Mouse (Mus musculus) G1E (cell line): ENCODE measurements around the gene Nck2. TPM values are rescaled to one million over a fixed set of nuclear protein-coding genes. Genes with fewer than 3 reads are reported as not detected.
"Not testable (repeated sequence)": the region's sequence is repeated elsewhere in the genome, so short reads cannot be mapped to it uniquely, and the experiment has no call there.

Source experiments
- ATAC-seq: 2 replicates; pipeline ENCODE4 v1.8.0; 2016; ENCODE audit warnings: mild to moderate bottlenecking; ENCODE audit not compliant: insufficient number of reproducible peaks, poor library complexity, low FRiP score, severe bottlenecking; ENCODE audit errors: extremely low read depth
- DNase-seq: peaks from one replicate; pipeline ENCODE4 v3.0.0; 2012; ENCODE audit warnings: low spot score
- H3K27me3 ChIP-seq: 2 replicates; pipeline ENCODE4 v1.6.1; 2012; ENCODE audit warnings: mild to moderate bottlenecking, low read length, inconsistent platforms; ENCODE audit not compliant: insufficient read depth
- H3K36me3 ChIP-seq: replicated peaks from 2 replicates; pipeline ENCODE3; 2012; ENCODE audit warnings: mild to moderate bottlenecking, inconsistent platforms
- H3K4me1 ChIP-seq: 2 replicates; pipeline ENCODE4 v1.6.1; 2012; ENCODE audit warnings: low read depth, low read length, inconsistent platforms, mixed read lengths; ENCODE audit not compliant: insufficient read depth
- H3K4me3 ChIP-seq: 2 replicates; pipeline ENCODE4 v1.5.1; 2012; ENCODE audit warnings: low read depth, mild to moderate bottlenecking, inconsistent platforms, low read length, moderate library complexity, mixed read lengths
- H3K9me3 ChIP-seq: replicated peaks from 2 replicates; pipeline ENCODE4 v1.6.1; 2012; ENCODE audit warnings: inconsistent platforms
- CTCF ChIP-seq: IDR thresholded peaks from 2 replicates; pipeline ENCODE4 v1.5.1; 2012; ENCODE audit warnings: low read depth, low read length, inconsistent platforms, mixed read lengths
- GATA1 ChIP-seq: IDR thresholded peaks from 2 replicates; pipeline ENCODE4 v1.6.1; 2012; ENCODE audit warnings: borderline replicate concordance, low read length, inconsistent platforms, mixed read lengths
- GATA2 ChIP-seq: IDR thresholded peaks from 2 replicates; pipeline ENCODE4 v1.6.1; 2012; ENCODE audit warnings: low read depth, low read length, inconsistent platforms, borderline replicate concordance
- POLR2AphosphoS5 ChIP-seq: IDR thresholded peaks from 2 replicates; pipeline ENCODE4 v1.6.1; 2012; ENCODE audit warnings: low read depth, low read length, inconsistent platforms; ENCODE audit not compliant: insufficient replicate concordance
- TAL1 ChIP-seq: conservative IDR thresholded peaks from 2 replicates; pipeline ENCODE4 v1.6.1; 2012; ENCODE audit warnings: low read depth, low read length, inconsistent platforms, mixed read lengths
- polyA plus RNA-seq: library from polyadenylated mRNA; stranded (reverse); fragments of >175 nt; gene quantifications from 2 replicates; pipeline ENCODE4 v1.2.3, GENCODE M21; 2012
- total RNA-seq, 2 experiments: library from RNA; stranded (forward) in 1 of 2; stranded (reverse) in 1 of 2; fragments of 200-1000 nt in 1 of 2; fragments of >200 nt in 1 of 2; fragmentation: Nextera tagmentation in 1 of 2; gene quantifications; 2 replicates each; pipeline ENCODE4 v1.2.3; 2014 to 2017

Nck2 gene
- total and polyA plus RNA-seq, 3 experiments, result 45.3 to 101 (median 54.4) TPM

- ATAC-seq (no peak), DNase-seq (no peak)
- Histone ChIP-seq H3K36me3 (peaks cover 70% of the 10 kb centered on the region), H3K4me3 (no peak overlapping the region), H3K4me1 (peaks cover 69% of the 10 kb centered on the region), H3K27me3 (no peaks in the 10 kb centered on the region), H3K9me3 (no peaks in the 10 kb centered on the region)
- no peak for TF ChIP-seq GATA2
- TF ChIP-seq GATA1, result no peak
- TF ChIP-seq POLR2AphosphoS5, result no peak
These were observed 104.4 kb downstream of the Nck2 start for GRCm38 (mm10) chr1:43548749-43549148.

DNA sequence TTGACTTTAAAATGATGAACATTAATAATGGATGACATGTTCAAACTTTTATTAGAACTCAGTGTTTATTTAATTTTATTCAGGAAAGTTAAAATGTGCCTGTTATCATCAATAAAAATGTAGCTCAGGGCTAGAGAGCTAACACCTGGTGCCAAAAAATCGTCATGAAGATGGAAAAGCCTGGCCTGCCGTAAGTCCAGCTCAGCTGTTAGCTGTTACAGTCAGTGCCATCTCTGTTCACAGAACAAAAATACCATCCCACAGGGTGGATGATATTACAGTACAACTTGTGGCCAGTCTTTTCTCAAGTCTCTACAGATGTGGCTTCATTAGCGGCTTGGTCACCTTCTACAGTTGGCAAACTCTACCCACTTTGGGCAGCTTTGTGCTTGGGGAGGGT, 106.1 kb downstream of the Nck2 start:
- Histone ChIP-seq H3K4me3 (no peak overlapping the region), H3K9me3 (no peaks in the 10 kb centered on the region), H3K4me1 (peaks cover 71% of the 10 kb centered on the region), H3K36me3 (peaks cover 70% of the 10 kb centered on the region), H3K27me3 (no peaks in the 10 kb centered on the region)
- TF ChIP-seq POLR2AphosphoS5 (no peak), GATA2 (no peak), GATA1 (no peak), TAL1 (no peak), CTCF (no peak)
- DNase-seq (no peak), ATAC-seq (no peak)

- not testable (repeated sequence) for ATAC-seq, DNase-seq, H3K9me3 ChIP-seq, H3K4me3 ChIP-seq, H3K27me3 ChIP-seq
- peaks cover 69% of the 10 kb centered on the region for H3K4me1 ChIP-seq
- H3K36me3 ChIP-seq, result peaks cover 78% of the 10 kb centered on the region
These were observed 109.8 kb downstream of the Nck2 start for GRCm38 (mm10) chr1:43553989-43554679.

DNA sequence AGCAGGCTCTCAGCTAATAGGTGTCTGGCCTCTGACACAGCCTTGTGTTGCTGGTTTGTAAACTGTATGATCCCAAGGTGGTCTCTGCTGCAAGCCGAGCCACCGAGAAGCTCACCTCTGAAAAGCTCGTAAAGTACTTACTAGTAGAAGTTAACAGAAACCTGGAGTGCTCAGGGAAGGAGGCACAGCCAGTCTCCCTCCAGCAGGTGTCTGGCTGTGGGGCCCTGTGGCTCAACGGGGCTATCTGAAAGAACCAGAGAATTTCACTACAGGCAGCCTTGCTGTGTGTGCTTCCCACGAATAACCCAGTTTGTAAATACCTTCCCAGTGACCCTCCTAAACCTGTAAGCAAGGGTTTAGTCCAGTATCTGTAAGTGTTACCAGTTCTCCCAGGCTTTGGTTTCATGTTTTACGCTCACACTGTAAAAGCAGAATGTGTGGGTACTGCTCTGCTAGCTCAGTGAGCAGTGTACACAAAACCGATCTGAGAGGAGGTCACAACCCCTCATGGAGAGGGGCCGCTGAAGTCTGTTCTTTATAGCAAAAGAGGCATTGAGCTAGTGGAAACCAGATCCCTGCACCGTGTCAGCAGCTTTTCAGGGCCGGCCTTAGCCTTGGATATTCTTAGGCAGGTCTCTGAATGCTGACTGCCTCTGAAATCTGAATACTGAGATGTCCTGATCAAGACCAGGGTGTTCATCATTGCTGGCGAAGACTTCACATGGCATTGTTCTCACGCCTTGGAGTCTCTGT, 111.0 kb downstream of the Nck2 start:
- no peak for ATAC-seq
- Histone ChIP-seq H3K4me3 (no peak overlapping the region), H3K4me1 (peaks cover 74% of the 10 kb centered on the region), H3K27me3 (no peaks in the 10 kb centered on the region), H3K9me3 (no peaks in the 10 kb centered on the region), H3K36me3 (peaks cover 86% of the 10 kb centered on the region)
- TF ChIP-seq GATA2 (no peak), TAL1 (no peak), POLR2AphosphoS5 (no peak), GATA1 (no peak), CTCF (no peak)
- DNase-seq, result no peak

- Histone ChIP-seq H3K36me3 (peaks cover 83% of the 10 kb centered on the region), H3K27me3 (no peaks in the 10 kb centered on the region), H3K4me3 (no peak overlapping the region), H3K9me3 (no peaks in the 10 kb centered on the region), H3K4me1 (peaks cover 76% of the 10 kb centered on the region)
- TF ChIP-seq GATA1 (no peak), TAL1 (no peak), POLR2AphosphoS5 (no peak), CTCF (no peak), GATA2 (no peak)
- ATAC-seq (no peak), DNase-seq (no peak)
These were observed 114.0 kb downstream of the Nck2 start for GRCm38 (mm10) chr1:43558329-43558728.

DNA sequence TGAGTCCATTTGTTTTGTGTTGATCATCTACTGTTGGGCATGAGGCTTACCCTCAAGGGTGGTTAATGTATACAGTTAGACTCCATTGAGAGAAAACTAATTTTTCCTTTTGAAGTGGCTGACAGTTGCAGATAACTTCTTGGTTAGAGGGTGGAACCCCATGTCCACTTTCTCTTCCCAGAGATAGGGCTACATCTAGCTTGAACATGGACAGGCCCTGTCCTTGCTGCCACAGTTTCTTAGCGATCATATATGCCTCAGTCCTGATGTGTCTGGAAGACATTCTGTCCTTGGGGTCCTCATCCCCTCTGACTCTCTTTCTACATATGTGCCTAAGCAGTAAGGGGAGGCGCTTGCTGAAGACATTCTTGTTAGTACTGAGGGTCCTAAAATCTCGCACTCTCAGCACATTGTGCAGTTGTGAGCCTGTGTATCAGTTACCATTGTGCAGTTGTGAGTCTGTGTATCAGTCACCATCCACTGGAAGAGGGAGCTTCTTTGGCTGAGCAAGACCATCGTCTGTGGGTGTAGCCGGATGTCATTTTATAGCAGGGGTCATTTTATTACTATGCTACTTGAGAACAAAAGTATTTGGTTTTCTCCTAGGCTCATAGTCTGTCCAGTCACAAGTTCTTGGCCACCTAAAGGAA, 114.8 kb downstream of the Nck2 start:
- no peak overlapping the region for H3K4me3 ChIP-seq
- no peak for ATAC-seq

More for the DNA sequence above, 114.8 kb downstream of the Nck2 start:
- no peak for DNase-seq
- H3K27me3 ChIP-seq, result no peaks in the 10 kb centered on the region
- no peaks in the 10 kb centered on the region for H3K9me3 ChIP-seq
- TF ChIP-seq GATA2, result no peak
- no peak for TF ChIP-seq TAL1
- TF ChIP-seq CTCF, result no peak
- TF ChIP-seq GATA1, result no peak
- TF ChIP-seq POLR2AphosphoS5, result no peak
- peaks cover 68% of the 10 kb centered on the region for H3K4me1 ChIP-seq
- H3K36me3 ChIP-seq, result peaks cover 77% of the 10 kb centered on the region
